Mouse (Mus musculus) liver, postnatal 0 days (tissue): ENCODE measurements at regions not wholly inside any gene's neighbourhood (a gene's known extent, or its start where the extent isn't known, plus 50 kb on each side); places are given as distances from the start of the nearest gene placed in this dataset.

Source experiments
- ATAC-seq: fragments of 200-750 bp; cut with Nextera tagmentation; 2 replicates; pipeline ENCODE4 v1.8.0; 2017; ENCODE audit warnings: mild to moderate bottlenecking, moderate library complexity
- DNase-seq: peaks from one replicate; pipeline ENCODE4 v3.0.0-alpha.2; 2016
- H3K27ac ChIP-seq: fragments of 300-500 bp; sonication (generic); 2 replicates; pipeline ENCODE4 v1.5.1; 2014; ENCODE audit warnings: antibody characterized with exemption, moderate library complexity, mild to moderate bottlenecking, low read depth
- H3K27me3 ChIP-seq: fragments of 300-500 bp; sonication (generic); 2 replicates; pipeline ENCODE4 v1.6.1; 2014; ENCODE audit warnings: low read length, control low read depth, mixed read lengths; ENCODE audit not compliant: insufficient read depth
- H3K36me3 ChIP-seq: fragments of 300-500 bp; sonication (generic); replicated peaks from 2 replicates; pipeline ENCODE4 v1.6.1; 2014; ENCODE audit warnings: mild to moderate bottlenecking, control low read depth, low read length, moderate library complexity, mixed read lengths; ENCODE audit not compliant: insufficient read depth
- H3K4me1 ChIP-seq: fragments of 300-500 bp; sonication (generic); 2 replicates; pipeline ENCODE4 v1.6.1; 2014; ENCODE audit warnings: antibody characterized with exemption, mild to moderate bottlenecking, control low read depth; ENCODE audit not compliant: insufficient read depth
- H3K4me2 ChIP-seq: fragments of 300-500 bp; sonication (generic); 2 replicates; pipeline ENCODE4 v1.6.1; 2014; ENCODE audit warnings: low read depth, mild to moderate bottlenecking, low read length, moderate library complexity, mixed read lengths
- H3K4me3 ChIP-seq: fragments of 300-500 bp; sonication (generic); 2 replicates; pipeline ENCODE4 v1.5.1; 2014; ENCODE audit warnings: low read depth, low read length
- H3K9ac ChIP-seq: fragments of 300-500 bp; sonication (generic); replicated peaks from 2 replicates; pipeline ENCODE4 v1.6.1; 2014; ENCODE audit warnings: mild to moderate bottlenecking, moderate library complexity
- H3K9me3 ChIP-seq: fragments of 300-500 bp; sonication (generic); 2 replicates; pipeline ENCODE4 v1.6.1; 2016; ENCODE audit warnings: mild to moderate bottlenecking, control low read depth, low read length, mixed read lengths
- CTCF ChIP-seq: sonication (generic); IDR thresholded peaks from 2 replicates; pipeline ENCODE4 v1.5.1; 2016; ENCODE audit warnings: antibody characterized with exemption, low read depth
- EP300 ChIP-seq: IDR thresholded peaks from 2 replicates; pipeline ENCODE4 v1.6.1; 2016; ENCODE audit warnings: antibody characterized with exemption, low read depth, mild to moderate bottlenecking
- WGBS: fragments of 180-500 bp; shearing (Covaris S2); extraction: QIAGEN DNeasy Blood & Tissue Kit; methylation state at CpG from one replicate; pipeline ENCODE4 v1.1.7; 2014; ENCODE audit not compliant: insufficient replicate concordance; 5-methylcytosine and 5-hydroxymethylcytosine counted together

- Histone ChIP-seq H3K4me1 (no peaks in the 10 kb centered on the region), H3K27ac (0 out of 2 replicates have a peak overlapping the region, but pooled peaks have one; percentile 11), H3K27me3 (no peaks in the 10 kb centered on the region), H3K36me3 (no peaks in the 10 kb centered on the region), H3K9ac (no peak overlapping the region), H3K4me3 (0 out of 2 replicates have a peak overlapping the region, but pooled peaks have one; percentile 19), H3K9me3 (no peaks in the 10 kb centered on the region), H3K4me2 (peak overlapping the region; percentile 38)
- ATAC-seq, result no peak
- no peak for DNase-seq
- no peak for TF ChIP-seq EP300
- no peak for TF ChIP-seq CTCF
- WGBS, result 65% methylated on average over 15 of the region's 15 CpGs
Observed at GRCm38 (mm10) chr3:150610681-150611101, 827.0 kb upstream of the Adgrl4 start.

DNA sequence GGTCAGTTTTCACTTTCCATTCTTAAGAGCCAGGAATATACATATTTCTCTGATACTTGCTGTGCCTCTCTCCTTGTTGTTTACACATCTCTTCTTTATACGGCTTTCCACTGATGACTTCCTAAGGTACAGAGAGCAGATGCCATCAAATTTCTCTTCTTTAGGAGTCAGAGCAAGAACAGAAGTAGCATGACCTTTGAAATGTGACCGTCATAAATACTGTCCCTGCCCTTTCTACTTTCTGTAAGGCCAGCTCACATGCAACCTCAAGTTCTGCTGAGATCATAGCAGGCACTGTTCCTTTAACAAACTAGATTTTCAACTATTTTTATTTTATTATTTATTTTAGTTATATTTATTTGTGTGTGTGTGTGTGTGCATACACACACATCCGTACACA is 800.1 kb upstream of the Adgrl4 start:
- H3K27me3 ChIP-seq, result no peaks in the 10 kb centered on the region
- ATAC-seq (no peak), DNase-seq (no peak)
- H3K4me2 ChIP-seq, result no peak overlapping the region
- no peaks in the 10 kb centered on the region for H3K4me1 ChIP-seq
- no peaks in the 10 kb centered on the region for H3K36me3 ChIP-seq
- H3K9me3 ChIP-seq, result no peaks in the 10 kb centered on the region
- H3K4me3 ChIP-seq, result no peak overlapping the region
- no peak for TF ChIP-seq EP300
- no peak for TF ChIP-seq CTCF
- H3K9ac ChIP-seq, result no peak overlapping the region
- no peak overlapping the region for H3K27ac ChIP-seq
- WGBS, result 73% methylated on average over 3 of the region's 3 CpGs

GRCm38 (mm10) chr3:150640004-150640676 is 797.5 kb upstream of the Adgrl4 start:
- whole genome bisulfite sequencing, result 80% methylated on average over 8 of the region's 8 CpGs

DNA sequence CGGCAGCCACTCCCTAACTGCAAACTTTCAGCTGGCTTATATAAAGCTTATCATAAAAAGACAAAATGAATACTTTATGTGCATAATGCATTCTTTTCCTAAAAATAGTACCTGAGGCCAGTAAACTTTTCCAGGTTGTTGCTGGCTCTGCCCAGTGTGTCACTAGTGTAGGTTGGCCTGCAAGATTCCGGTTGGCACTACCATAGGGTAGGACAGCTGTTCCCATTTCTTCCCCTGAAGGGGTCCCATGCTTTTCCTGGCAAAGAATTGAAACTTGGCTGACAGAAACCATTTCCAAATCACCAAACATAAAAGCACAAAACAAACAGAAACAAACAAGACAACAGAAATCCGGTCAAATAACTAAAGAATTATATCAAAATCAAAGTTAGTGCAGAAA is 789.6 kb upstream of the Adgrl4 start:
- Histone ChIP-seq H3K27me3 (no peaks in the 10 kb centered on the region), H3K27ac (no peak overlapping the region), H3K36me3 (no peaks in the 10 kb centered on the region), H3K4me3 (no peak overlapping the region), H3K9ac (no peak overlapping the region), H3K4me1 (no peaks in the 10 kb centered on the region), H3K9me3 (no peaks in the 10 kb centered on the region), H3K4me2 (no peak overlapping the region)
- DNase-seq (no peak), ATAC-seq (no peak)
- WGBS, result 85% methylated on average over 3 of the region's 3 CpGs
- TF ChIP-seq CTCF, result no peak

More at GRCm38 (mm10) chr3:150640004-150640676, 797.5 kb upstream of the Adgrl4 start:
- DNase-seq (no peak), ATAC-seq (no peak)
- Histone ChIP-seq H3K9me3 (no peaks in the 10 kb centered on the region), H3K4me3 (no peak overlapping the region), H3K4me1 (no peaks in the 10 kb centered on the region), H3K36me3 (no peaks in the 10 kb centered on the region), H3K27me3 (no peaks in the 10 kb centered on the region), H3K27ac (no peak overlapping the region), H3K4me2 (no peak overlapping the region), H3K9ac (no peak overlapping the region)
- TF ChIP-seq EP300 (no peak), CTCF (no peak)

- DNase-seq, result no peak
- Histone ChIP-seq H3K27ac (no peak overlapping the region), H3K27me3 (no peaks in the 10 kb centered on the region), H3K4me3 (no peak overlapping the region), H3K4me2 (no peak overlapping the region), H3K9me3 (no peaks in the 10 kb centered on the region), H3K9ac (no peak overlapping the region), H3K36me3 (no peaks in the 10 kb centered on the region), H3K4me1 (no peaks in the 10 kb centered on the region)
- TF ChIP-seq CTCF (no peak), EP300 (no peak)
- ATAC-seq, result no peak
- 68% methylated on average over 3 of the region's 3 CpGs for WGBS
Observed at GRCm38 (mm10) chr3:150649783-150650565, 787.7 kb upstream of the Adgrl4 start.

DNA sequence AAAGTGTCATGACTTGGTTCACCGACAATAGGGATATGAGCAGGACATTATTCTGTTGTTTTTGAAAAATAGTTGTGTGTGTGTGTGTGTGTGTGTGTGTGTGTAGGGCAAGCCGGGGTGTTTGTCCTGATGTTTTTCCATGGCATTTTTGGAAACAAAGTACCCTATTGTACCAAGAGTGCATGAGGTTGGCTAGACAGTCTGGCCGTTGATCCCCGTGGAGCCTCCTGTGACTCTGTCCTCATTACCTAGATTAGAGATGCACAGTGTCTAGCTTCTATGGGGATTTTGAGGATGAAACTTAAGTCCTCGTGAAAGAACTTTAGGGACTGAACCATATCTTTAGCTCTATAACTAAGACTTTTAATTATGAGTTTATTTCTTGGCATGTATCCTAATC is 741.9 kb upstream of the Adgrl4 start:
- no peak for ATAC-seq
- no peaks in the 10 kb centered on the region for H3K36me3 ChIP-seq
- no peak overlapping the region for H3K9ac ChIP-seq
- 79% methylated on average over 5 of the region's 5 CpGs for WGBS
- no peak for TF ChIP-seq CTCF
- TF ChIP-seq EP300, result no peak
- no peak overlapping the region for H3K27ac ChIP-seq
- no peak overlapping the region for H3K4me3 ChIP-seq
- H3K27me3 ChIP-seq, result no peaks in the 10 kb centered on the region
- no peak for DNase-seq
- H3K4me2 ChIP-seq, result no peak overlapping the region
- H3K9me3 ChIP-seq, result no peaks in the 10 kb centered on the region
- no peaks in the 10 kb centered on the region for H3K4me1 ChIP-seq
